Mouse (Mus musculus) fat pad, adult 2 months (tissue): ENCODE data around the gene Tcf12.

Experiments used
- DNase-seq: peaks from one replicate; pipeline ENCODE4 v3.0.0-alpha.2; 2011; ENCODE audit warnings: low read depth, low spot score; ENCODE audit errors: extremely low read depth

Tcf12 gene

GRCm38 (mm10) chr9:71986716-71987115 is 125.0 kb downstream of the Tcf12 start:
- DNase-seq: no peak

GRCm38 (mm10) chr9:71982826-71983225 is 128.8 kb downstream of the Tcf12 start:
- DNase-seq: no peak

- no peak for DNase-seq
Measured at GRCm38 (mm10) chr9:71981071-71981470, 130.6 kb downstream of the Tcf12 start.

- DNase-seq: no peak
Measured at GRCm38 (mm10) chr9:71980579-71980978, 131.1 kb downstream of the Tcf12 start.

- DNase-seq: no peak
Measured at GRCm38 (mm10) chr9:71978886-71979285, 132.8 kb downstream of the Tcf12 start.

- no peak for DNase-seq
Measured at GRCm38 (mm10) chr9:71976034-71976433, 135.6 kb downstream of the Tcf12 start.

GRCm38 (mm10) chr9:71975141-71975540 is 136.5 kb downstream of the Tcf12 start:
- no peak for DNase-seq

- no peak for DNase-seq
Measured at GRCm38 (mm10) chr9:71974541-71974959, 137.1 kb downstream of the Tcf12 start.

GRCm38 (mm10) chr9:71964039-71964438 is 147.6 kb downstream of the Tcf12 start:
- DNase-seq: no peak

- no peak for DNase-seq
Measured at GRCm38 (mm10) chr9:71960026-71960396, 151.7 kb downstream of the Tcf12 start.

- DNase-seq: no peak
Measured at GRCm38 (mm10) chr9:71959259-71960025, 152.2 kb downstream of the Tcf12 start.

- DNase-seq: no peak
Measured at GRCm38 (mm10) chr9:71953217-71953616, 158.5 kb downstream of the Tcf12 start.

- no peak for DNase-seq
Measured at GRCm38 (mm10) chr9:71952621-71953076, 159.0 kb downstream of the Tcf12 start.

GRCm38 (mm10) chr9:71951926-71952325 is 159.7 kb downstream of the Tcf12 start:
- DNase-seq: no peak

- DNase-seq: no peak
Measured at GRCm38 (mm10) chr9:71951341-71951740, 160.3 kb downstream of the Tcf12 start.

- DNase-seq: no peak
Measured at GRCm38 (mm10) chr9:71944801-71945200, 166.9 kb downstream of the Tcf12 start.

- DNase-seq: no peak
Measured at GRCm38 (mm10) chr9:71942424-71942823, 169.2 kb downstream of the Tcf12 start.

GRCm38 (mm10) chr9:71940016-71940415 is 171.7 kb downstream of the Tcf12 start:
- DNase-seq: no peak

- no peak for DNase-seq
Measured at GRCm38 (mm10) chr9:71936199-71936598, 175.5 kb downstream of the Tcf12 start.

GRCm38 (mm10) chr9:71934833-71935232 is 176.8 kb downstream of the Tcf12 start:
- peak; percentile 74 for DNase-seq

GRCm38 (mm10) chr9:71931965-71932364 is 179.7 kb downstream of the Tcf12 start:
- no peak for DNase-seq

- no peak for DNase-seq
Measured at GRCm38 (mm10) chr9:71931358-71931715, 180.3 kb downstream of the Tcf12 start.
